Mouse (Mus musculus): ENCODE results near the gene Cecr2. TPM values are rescaled to one million over a fixed set of nuclear protein-coding genes. Genes with fewer than 3 reads are reported as not detected.

Gene Cecr2
- total RNA-seq, 2 experiments from 2014 or later: 5.5 to 8.1 TPM

- no peak for DNase-seq
These were observed 105.9 kb downstream of the Cecr2 start for GRCm38 (mm10) chr6:120772025-120772424.

- no peak for DNase-seq
These were observed 107.0 kb downstream of the Cecr2 start, which contains the start of gene Slc25a18 for GRCm38 (mm10) chr6:120773149-120773628. Slc25a18 (plus strand) TSS chr6:120773578.

DNA sequence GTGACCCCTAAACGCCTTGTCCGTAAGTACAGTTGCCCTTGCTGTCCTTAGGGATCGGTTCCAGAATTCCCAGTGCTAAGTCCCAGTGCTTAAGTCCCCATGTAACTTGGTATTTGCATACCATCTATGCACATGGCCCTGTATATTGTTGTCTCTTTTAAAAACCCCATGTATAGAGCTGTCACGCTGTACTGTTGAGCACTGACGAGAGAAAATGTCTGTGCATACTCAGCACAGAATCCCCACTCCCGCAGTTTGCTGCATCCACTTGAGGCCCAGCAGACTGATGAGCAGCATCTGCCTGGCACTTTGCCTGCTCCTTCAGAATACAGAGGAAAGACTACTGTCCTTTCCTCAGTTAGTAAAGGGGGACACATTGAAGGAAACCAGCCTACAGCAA, 107.6 kb downstream of the Cecr2 start:
- no peak for DNase-seq

DNA sequence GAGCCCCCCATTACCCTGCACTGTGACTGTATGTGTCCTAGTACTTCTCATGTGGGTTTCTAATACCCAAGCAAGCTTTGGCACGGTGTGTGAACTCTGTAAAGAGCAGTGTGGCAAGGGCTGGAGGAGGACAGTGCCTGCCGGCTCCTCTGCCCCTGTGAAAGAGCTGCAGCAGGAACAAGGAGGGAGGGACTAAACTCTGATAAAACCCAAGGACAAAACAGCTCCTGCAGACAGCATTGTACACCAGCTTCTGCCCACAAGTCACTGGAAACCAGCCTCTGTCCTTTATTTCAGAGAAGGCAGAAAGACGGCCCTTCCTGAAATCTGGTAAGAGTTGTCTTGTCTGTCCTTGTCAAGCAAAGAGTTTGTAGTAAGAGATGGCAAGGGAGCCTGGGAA, 110.1 kb downstream of the Cecr2 start:
- DNase-seq: peak; percentile 29 to 38

- no peak for DNase-seq
These were observed 111.4 kb downstream of the Cecr2 start for GRCm38 (mm10) chr6:120777533-120777932.

DNA sequence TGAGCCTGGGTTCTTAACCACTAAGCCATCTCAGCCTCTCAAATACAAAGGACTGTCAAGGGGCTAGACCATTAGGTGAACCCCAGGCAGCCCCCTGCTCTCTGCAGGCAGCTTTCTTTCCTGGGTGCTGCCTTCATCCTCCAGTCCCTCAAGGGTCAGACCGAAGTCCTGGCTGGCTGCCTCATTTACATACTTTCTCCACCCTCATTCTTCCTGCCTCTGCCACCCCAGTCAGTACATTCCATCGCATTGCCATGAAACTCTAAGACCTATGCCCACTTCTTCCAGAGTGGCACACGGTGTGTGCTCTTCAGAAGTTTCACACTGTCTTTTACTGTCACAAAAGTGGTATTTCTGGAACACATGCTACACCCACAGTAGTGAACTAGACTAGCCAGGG, 112.1 kb downstream of the Cecr2 start:
- DNase-seq: no peak

DNA sequence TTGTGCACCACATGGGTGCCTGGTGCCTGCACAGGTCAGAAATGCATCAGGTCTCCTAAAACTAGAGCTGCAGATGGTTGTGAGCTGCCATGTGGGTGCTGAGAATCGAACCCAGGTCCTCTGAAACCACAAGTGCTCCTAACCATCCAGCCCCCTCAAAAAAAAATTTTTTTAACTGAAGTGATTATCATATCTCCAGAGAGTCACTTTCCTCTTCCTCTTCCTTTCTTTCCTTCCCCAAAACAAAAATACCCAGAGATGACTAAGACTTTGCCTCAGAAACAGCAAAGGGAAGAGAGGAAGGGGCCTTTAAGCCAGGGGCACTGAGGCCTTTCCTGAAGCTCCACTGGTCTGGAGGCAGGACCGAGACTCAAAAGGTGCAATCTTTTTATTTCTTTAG, 116.8 kb downstream of the Cecr2 start:
- no peak for DNase-seq

DNA sequence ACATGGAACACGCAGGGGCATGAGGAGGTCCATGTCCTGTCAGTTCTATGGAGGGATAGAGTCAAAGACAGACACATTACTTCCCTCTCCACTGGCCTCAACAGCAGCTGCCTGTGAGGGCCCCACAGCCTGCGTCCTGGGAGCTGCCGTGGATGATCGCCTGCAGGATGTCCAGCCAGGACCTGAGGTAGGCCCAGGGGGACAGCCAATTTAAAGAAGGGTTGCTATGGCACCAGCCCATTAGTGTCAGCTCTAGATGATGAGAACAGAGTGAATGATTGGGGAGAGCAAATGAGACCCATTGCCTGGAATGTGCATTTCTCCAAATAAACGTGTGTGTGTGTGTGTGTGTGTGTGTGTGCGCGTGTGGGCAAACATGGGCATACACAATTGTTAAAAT, 118.2 kb downstream of the Cecr2 start:
- no peak for DNase-seq

- no peak for DNase-seq
These were observed 122.0 kb downstream of the Cecr2 start for GRCm38 (mm10) chr6:120788068-120788607.

- no peak for DNase-seq
These were observed 122.7 kb downstream of the Cecr2 start for GRCm38 (mm10) chr6:120788904-120789303.

GRCm38 (mm10) chr6:120790153-120790552, 124.0 kb downstream of the Cecr2 start:
- no peak for DNase-seq

GRCm38 (mm10) chr6:120790717-120791116, 124.5 kb downstream of the Cecr2 start:
- DNase-seq: no peak

DNA sequence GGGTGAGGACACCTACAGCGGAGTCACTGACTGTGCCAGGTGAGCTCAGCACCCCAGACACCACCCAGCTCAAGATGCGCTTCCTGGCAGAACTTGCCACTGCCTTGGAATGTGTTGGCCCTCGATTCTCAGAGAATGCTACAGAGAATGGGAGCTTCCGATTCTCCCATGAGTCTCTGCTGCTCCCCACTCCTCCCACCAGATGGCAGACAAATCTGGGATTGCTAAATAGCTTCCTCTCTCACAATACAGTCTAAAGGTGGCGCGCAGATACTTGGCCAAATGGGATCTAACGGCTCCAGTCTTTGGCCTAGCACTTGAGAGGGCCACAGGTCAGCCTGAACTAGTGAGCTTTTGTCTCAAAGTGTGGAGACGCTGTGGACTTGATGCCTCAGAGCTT, 126.8 kb downstream of the Cecr2 start:
- no peak for DNase-seq

DNA sequence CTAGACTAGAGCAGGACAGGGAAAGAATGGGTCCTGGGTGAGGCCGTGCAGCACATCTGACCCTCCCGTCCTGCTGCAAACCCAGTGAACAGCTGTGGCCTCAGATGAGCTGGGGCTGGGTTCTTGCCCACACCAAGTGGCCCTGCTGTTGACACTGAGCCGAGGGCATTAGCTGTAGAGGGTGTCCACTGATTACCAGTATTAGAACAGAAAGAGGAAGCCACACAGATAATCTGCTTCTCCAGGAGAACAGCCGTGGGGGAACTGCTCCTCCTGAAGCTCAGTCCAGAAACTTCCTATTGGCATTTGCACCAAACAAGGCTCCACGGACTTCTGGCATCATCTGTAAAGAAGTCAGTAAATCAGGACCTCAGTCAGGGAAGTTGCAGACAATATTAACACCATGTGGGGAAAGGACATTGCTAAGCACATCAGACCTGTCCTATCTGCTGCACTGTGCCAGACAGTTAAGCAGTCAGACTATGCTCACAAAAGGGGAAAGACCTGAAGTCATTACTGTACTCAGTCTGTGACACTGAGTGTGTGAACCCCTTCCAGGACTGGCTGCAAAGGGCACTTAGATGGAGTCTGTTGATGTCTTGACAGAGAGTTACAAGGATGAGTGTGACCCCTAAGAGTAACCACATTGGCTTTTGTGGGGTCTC, 129.4 kb downstream of the Cecr2 start:
- DNase-seq: no peak

DNA sequence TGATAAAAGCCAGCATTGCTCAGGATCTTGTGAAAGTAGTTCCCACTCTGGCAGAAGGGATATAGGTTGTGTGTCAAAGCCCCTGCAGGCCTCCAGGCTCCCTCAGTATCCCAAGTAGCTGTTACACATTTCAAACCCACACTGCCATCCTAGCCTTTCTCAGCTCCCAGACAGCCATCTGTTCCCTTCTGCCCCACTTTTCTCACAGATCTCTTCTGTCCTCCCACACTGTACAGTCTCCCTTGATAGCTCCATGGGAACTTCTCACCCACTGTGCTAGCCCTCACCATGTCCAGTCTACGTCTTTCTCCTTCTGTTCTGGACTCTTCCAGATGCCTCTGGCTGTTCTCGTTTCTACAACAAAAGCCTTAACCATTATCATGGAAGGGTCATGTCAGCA, 129.9 kb downstream of the Cecr2 start:
- DNase-seq: no peak

- no peak for DNase-seq
These were observed 131.8 kb downstream of the Cecr2 start for GRCm38 (mm10) chr6:120798019-120798418.

- DNase-seq: no peak
These were observed 132.7 kb downstream of the Cecr2 start for GRCm38 (mm10) chr6:120798905-120799304.

GRCm38 (mm10) chr6:120799581-120800041, 133.4 kb downstream of the Cecr2 start:
- no peak for DNase-seq

DNA sequence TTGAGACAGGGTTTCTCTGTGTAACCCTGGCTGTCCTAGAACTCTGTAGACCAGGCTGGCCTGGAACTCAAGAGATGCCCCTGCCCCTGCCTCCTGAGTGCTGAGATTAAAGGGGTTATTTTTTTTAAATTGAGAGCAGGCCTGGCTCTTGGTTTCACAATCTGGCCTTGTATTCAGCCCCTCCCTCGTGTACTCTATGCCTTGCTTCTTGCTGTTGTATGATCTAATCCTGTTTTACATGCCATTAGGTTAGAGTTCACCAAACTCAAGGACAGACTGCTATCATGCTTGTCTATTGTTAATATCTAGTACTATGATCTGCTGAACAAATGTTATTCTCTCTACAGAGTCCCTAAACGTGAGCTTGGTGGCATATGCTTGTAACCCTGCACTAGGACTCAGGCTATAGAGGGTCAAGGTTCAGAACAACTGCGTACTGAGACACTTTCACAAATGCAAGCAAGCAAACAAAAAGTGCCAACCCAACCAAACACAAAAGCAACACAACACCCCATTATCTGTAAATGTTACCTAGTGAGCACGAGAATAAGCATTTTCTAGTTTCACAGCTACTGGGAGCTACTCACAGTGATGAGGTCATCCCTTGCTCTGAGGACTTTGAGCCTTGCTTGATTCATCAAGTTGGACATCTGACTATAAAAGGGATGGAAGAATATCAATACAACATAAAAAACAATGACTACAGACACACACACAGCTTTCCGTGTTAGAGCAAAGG, 141.0 kb downstream of the Cecr2 start:
- DNase-seq: no peak

DNA sequence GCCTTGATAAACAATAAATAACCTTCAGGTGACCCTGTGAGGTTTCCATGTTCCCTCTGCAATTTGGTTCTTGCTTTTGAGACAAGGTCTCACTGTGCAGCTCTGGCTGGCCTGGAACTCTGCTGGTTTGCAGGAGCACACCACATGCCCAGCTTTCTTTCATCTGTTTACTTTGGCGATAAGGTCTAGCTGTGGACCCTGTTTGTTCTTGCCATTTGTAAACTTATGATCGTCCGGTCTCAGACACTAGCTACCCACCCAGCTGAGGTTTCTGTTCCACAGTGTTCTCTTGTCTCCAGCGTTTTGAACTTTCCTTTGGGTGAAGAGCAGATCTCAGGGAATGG, 141.5 kb downstream of the Cecr2 start:
- no peak for DNase-seq

GRCm38 (mm10) chr6:120811999-120812398, 145.8 kb downstream of the Cecr2 start:
- DNase-seq: peak in 1 of 2 experiments; percentile 51

DNA sequence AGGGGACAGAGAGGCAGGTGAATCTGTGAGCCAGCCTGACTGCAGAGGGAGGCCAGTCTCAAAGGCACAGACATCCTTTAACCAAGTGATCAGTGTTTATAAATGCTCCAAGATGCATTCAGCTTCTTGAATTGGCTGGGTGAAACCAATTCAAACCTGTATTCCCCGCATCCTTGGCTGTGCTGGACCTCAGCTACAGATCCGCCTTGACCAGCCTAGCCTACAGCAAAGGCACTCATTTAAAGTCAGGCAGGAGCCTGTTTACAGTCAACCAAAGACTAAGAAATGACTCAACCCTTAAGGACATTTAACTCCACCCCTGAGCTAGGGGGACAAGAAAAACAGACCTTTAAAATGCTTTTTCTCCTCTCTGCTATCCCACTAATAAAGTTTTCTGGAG, 153.1 kb downstream of the Cecr2 start:
- DNase-seq: peak in 1 of 2 experiments; percentile 33

DNA sequence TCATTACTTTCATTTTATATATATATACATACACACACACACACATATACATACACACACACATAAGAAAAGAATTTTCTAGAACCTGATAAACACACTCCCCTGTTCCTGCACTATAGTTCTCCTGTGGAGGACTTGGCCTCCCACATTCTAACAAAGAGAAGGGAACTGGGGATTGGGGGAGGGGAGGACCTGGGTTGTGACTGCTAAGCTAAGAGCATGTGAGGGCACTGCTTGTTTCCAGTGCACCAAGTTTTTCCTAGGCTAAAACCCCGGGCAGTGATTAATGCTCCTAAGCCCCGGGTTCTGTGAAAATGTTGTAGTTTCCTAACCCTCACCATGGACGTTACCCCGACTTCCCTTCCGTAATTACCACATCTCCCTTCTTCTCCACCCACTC, 154.0 kb downstream of the Cecr2 start:
- DNase-seq: peak; percentile 50 to 73

All from adrenal gland, postnatal 36 days (tissue).